Mouse (Mus musculus) retina, embryonic 14.5 days (tissue): ENCODE results near the gene Als2cl.

Experiments used
- DNase-seq: peaks from one replicate; pipeline ENCODE4 v3.0.0-alpha.2; 2015; ENCODE audit warnings: low spot score

Gene Als2cl

GRCm38 (mm10) chr9:110880772-110881171 is 1.1 kb downstream of the Als2cl start:
- DNase-seq: no peak

- no peak for DNase-seq
Measured at GRCm38 (mm10) chr9:110881953-110882352, 2.3 kb downstream of the Als2cl start.

- DNase-seq: no peak
Measured at GRCm38 (mm10) chr9:110887388-110888303, 8.0 kb downstream of the Als2cl start.

- no peak for DNase-seq
Measured at GRCm38 (mm10) chr9:110888935-110889334, 9.3 kb downstream of the Als2cl start.

GRCm38 (mm10) chr9:110890026-110890783 is 10.5 kb downstream of the Als2cl start:
- no peak for DNase-seq

- no peak for DNase-seq
Measured at GRCm38 (mm10) chr9:110891077-110891828, 11.6 kb downstream of the Als2cl start.

- no peak for DNase-seq
Measured at GRCm38 (mm10) chr9:110892552-110892951, 12.9 kb downstream of the Als2cl start.

GRCm38 (mm10) chr9:110893429-110893828 is 13.8 kb downstream of the Als2cl start:
- DNase-seq: no peak

GRCm38 (mm10) chr9:110895507-110895906 is 15.8 kb downstream of the Als2cl start:
- no peak for DNase-seq

- DNase-seq: no peak
Measured at GRCm38 (mm10) chr9:110895994-110896393, 16.3 kb downstream of the Als2cl start.

GRCm38 (mm10) chr9:110896595-110896994 is 16.9 kb downstream of the Als2cl start:
- DNase-seq: no peak

GRCm38 (mm10) chr9:110899451-110900008 is 19.9 kb downstream of the Als2cl start:
- no peak for DNase-seq

- DNase-seq: no peak
Measured at GRCm38 (mm10) chr9:110901204-110901603, 21.5 kb downstream of the Als2cl start.

GRCm38 (mm10) chr9:110902271-110902670 is 22.6 kb downstream of the Als2cl start:
- DNase-seq: no peak

- DNase-seq: no peak
Measured at GRCm38 (mm10) chr9:110907201-110907837, 27.6 kb downstream of the Als2cl start.

GRCm38 (mm10) chr9:110907838-110908630 is 28.4 kb downstream of the Als2cl start:
- no peak for DNase-seq

GRCm38 (mm10) chr9:110908631-110909016 is 29.0 kb downstream of the Als2cl start:
- no peak for DNase-seq

- DNase-seq: no peak
Measured at GRCm38 (mm10) chr9:110909371-110909967, 29.8 kb downstream of the Als2cl start.

GRCm38 (mm10) chr9:110914631-110915236 is 35.1 kb downstream of the Als2cl start:
- no peak for DNase-seq

GRCm38 (mm10) chr9:110915466-110915865 is 35.8 kb downstream of the Als2cl start:
- DNase-seq: no peak
